Mouse (Mus musculus) thymus, adult 2 months (tissue): Measurements from ENCODE around the gene A930033H14Rik.

Experiments
- CTCF ChIP-seq: fragments of 200-500 bp; IDR thresholded peaks from 2 replicates; pipeline ENCODE4 v1.5.1; 2012; ENCODE audit warnings: mild to moderate bottlenecking, control low read depth, low read length, moderate library complexity, borderline replicate concordance; ENCODE audit not compliant: control insufficient read depth, poor library complexity, insufficient read depth; ENCODE audit errors: extremely low read depth
- POLR2A ChIP-seq: fragments of 200-500 bp; IDR thresholded peaks from 2 replicates; pipeline ENCODE4 v1.6.1; 2012; ENCODE audit warnings: mild to moderate bottlenecking, low read length, control low read depth, moderate library complexity; ENCODE audit not compliant: control insufficient read depth, poor library complexity, insufficient read depth; ENCODE audit errors: extremely low read depth

- no peak for TF ChIP-seq CTCF
- TF ChIP-seq POLR2A: no peak
These were observed 34.6 kb upstream of the A930033H14Rik start for GRCm38 (mm10) chr10:69247311-69248033.
